Mouse (Mus musculus) E14TG2a.4 (cell line): ENCODE measurements around the gene Trim66.
A peak's percentile ranks its signal among the peaks of the same experiment; 100 is the strongest.

Experiments
- H3K27me3 ChIP-seq: 2 replicates; pipeline ENCODE4 v1.6.1; 2014; ENCODE audit warnings: low read length, control low read depth; ENCODE audit not compliant: insufficient read depth
- H3K36me3 ChIP-seq: 2 replicates; pipeline ENCODE4 v1.6.1; 2014; ENCODE audit warnings: low read length, control low read depth; ENCODE audit not compliant: insufficient read depth
- H3K4me1 ChIP-seq: replicated peaks from 2 replicates; pipeline ENCODE4 v1.6.1; 2014; ENCODE audit warnings: low read depth, low read length, control low read depth
- H3K4me3 ChIP-seq: replicated peaks from 2 replicates; pipeline ENCODE4 v1.5.1; 2014; ENCODE audit warnings: mild to moderate bottlenecking, low read length
- H3K9me3 ChIP-seq: 2 replicates; pipeline ENCODE4 v1.6.1; 2014; ENCODE audit warnings: low read length, control low read depth
- CTCF ChIP-seq: conservative IDR thresholded peaks from 2 replicates; pipeline ENCODE4 v1.5.1; 2014; ENCODE audit warnings: low read length
- NANOG ChIP-seq: IDR thresholded peaks from 2 replicates; pipeline ENCODE4 v1.6.1; 2014; ENCODE audit warnings: borderline replicate concordance, low read length, mixed read lengths
- POU5F1 ChIP-seq: IDR thresholded peaks from 2 replicates; pipeline ENCODE4 v1.6.1; 2014; ENCODE audit warnings: low read length, borderline replicate concordance

The Trim66 gene

DNA sequence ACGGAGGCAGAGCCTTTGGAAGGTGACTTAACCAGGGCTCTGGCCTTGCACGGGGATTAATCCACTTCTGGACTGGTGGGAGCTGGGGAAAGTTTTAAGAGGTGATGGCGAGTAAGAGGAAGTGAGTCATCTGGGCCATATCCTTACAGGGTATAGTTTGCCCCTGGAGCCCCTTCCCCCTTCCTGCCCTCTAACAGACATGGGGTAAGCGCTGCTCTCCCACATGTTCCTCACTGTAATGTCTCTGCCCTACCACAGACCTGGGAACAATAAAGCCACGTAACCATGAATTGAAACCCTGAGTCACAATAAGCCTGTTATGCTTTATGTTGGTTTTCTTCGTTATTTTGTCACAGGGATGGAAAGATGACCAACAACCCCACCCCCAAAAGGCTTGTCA is 51.4 kb downstream of the Trim66 start:
- Histone ChIP-seq H3K4me1 (peaks cover 13% of the 10 kb centered on the region; the same call in 1 of the 2 replicates), H3K36me3 (no peaks in the 10 kb centered on the region), H3K27me3 (peaks cover 17% of the 10 kb centered on the region), H3K4me3 (no peak overlapping the region), H3K9me3 (no peaks in the 10 kb centered on the region)
- TF ChIP-seq CTCF (no peak), POU5F1 (no peak), NANOG (no peak)

DNA sequence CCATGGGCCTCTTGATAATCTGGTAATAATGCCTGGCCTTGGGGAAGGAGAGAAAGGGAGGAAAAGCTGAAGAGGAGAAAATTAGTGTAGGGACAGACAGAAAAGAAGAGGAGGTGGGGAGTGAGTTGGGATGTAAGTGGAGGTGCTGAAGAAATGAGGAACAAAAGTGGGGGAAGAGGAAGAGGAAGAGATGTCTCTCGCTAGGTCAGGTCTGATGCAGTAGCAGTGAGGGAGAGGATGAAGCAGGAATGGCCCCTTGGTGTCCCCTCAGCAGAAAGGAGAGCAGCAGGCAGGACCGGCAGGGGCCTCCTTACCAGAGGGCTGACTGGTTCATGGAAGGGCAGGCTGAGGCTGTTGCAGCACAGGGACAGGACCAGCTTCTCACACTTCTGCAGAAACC is 52.2 kb downstream of the Trim66 start:
- H3K9me3 ChIP-seq: no peaks in the 10 kb centered on the region
- peaks cover 13% of the 10 kb centered on the region; the same call in 1 of the 2 replicates for H3K4me1 ChIP-seq
- TF ChIP-seq NANOG (no peak), CTCF (no peak), POU5F1 (no peak)
- no peaks in the 10 kb centered on the region for H3K36me3 ChIP-seq
- no peak overlapping the region for H3K4me3 ChIP-seq
- H3K27me3 ChIP-seq: peaks cover 17% of the 10 kb centered on the region

DNA sequence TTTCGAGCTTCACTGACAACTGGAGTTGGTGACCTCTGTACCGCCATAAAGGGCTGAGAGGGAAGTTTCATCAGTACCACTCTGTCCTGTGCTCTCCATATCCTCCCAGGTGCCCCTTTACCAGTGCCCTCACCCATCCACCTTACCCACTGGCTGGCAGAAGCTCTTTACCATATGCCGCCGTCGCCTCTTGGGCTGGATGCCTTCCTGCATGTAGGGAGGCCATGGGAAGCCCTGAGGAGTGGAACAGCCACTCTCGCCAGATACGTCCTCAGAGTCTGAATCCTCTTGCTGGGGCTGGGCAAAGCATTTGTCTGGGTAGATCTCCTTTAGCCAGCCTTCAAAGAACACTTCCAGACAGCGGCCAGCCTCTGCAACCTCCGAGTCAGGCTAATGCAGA is 53.1 kb downstream of the Trim66 start:
- TF ChIP-seq NANOG (no peak), CTCF (no peak), POU5F1 (no peak)
- Histone ChIP-seq H3K4me1 (peaks cover 13% of the 10 kb centered on the region; the same call in 1 of the 2 replicates), H3K9me3 (no peaks in the 10 kb centered on the region), H3K4me3 (no peak overlapping the region), H3K36me3 (no peaks in the 10 kb centered on the region), H3K27me3 (peaks cover 17% of the 10 kb centered on the region)

DNA sequence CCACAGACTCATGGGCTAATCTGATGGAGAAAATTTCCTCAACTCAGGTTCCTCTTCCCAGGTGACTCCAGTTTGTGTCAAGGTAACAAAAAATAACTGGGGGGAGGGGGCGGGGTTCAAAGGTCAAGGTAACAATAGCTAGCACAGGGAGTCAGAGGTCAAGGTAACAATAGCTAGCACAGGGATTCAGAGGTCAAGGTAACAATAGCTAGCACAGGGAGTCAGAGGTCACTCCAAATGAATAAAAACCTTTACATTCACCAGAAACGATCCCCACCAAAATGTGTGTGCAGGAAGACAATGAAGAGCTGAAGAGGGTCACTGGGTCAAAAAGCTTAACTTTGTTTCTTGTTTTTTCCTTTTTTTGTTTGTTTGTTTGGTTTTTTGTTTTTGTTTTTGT is 59.9 kb downstream of the Trim66 start:
- Histone ChIP-seq H3K4me1 (peaks cover 24% of the 10 kb centered on the region), H3K27me3 (no peaks in the 10 kb centered on the region), H3K36me3 (no peaks in the 10 kb centered on the region), H3K9me3 (peaks cover 17% of the 10 kb centered on the region), H3K4me3 (no peak overlapping the region)
- TF ChIP-seq POU5F1 (no peak), NANOG (peak; percentile 62; the same call in 1 of the 2 replicates)

DNA sequence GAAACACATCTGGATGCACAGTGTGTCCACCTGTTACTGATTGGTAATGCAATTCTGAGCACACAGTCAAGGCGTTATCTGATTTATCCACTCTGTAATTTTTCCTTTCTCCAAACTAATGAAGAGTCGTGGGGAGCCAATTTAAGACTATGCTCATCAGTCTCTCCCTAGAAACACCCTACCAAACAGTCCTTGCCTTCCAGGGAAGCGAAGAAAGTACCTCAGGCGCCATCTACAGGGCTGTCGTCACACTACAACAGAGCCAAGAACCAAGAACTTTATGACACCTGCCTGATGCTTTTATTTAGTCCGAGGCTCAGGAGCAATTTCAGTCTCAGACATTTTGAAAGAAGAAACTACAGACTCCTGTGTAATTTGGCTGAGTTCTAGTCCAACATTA is 62.9 kb downstream of the Trim66 start:
- H3K36me3 ChIP-seq: no peaks in the 10 kb centered on the region

DNA sequence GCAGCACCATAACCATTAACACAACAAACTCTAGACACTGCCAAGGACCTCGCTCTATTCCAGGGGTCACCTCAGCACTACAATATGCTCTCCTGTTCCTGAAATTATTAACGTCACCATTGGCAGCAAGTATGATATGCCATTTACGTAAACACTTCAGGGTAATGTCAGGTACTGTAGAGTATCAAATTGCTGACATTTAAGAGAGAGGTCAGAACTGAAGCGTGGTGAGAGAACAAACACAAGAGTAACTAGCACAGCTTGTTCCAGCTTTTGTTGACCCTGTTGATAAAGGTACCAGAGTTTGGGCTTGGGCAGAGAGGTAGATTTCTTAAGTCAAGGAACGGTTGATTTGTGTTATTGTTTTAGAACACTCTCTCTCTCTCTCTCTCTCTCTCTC is 65.2 kb downstream of the Trim66 start:
- Histone ChIP-seq H3K4me1 (peaks cover 18% of the 10 kb centered on the region), H3K27me3 (peaks cover 33% of the 10 kb centered on the region), H3K36me3 (no peaks in the 10 kb centered on the region), H3K4me3 (no peak overlapping the region), H3K9me3 (peaks cover 14% of the 10 kb centered on the region)
- TF ChIP-seq POU5F1: no peak
- no peak for TF ChIP-seq NANOG

More for the DNA sequence above, 62.9 kb downstream of the Trim66 start:
- Histone ChIP-seq H3K4me3 (no peak overlapping the region), H3K27me3 (peaks cover 10% of the 10 kb centered on the region), H3K4me1 (peaks cover 24% of the 10 kb centered on the region), H3K9me3 (peaks cover 17% of the 10 kb centered on the region)
- TF ChIP-seq CTCF (peak; percentile 90), NANOG (no peak)

DNA sequence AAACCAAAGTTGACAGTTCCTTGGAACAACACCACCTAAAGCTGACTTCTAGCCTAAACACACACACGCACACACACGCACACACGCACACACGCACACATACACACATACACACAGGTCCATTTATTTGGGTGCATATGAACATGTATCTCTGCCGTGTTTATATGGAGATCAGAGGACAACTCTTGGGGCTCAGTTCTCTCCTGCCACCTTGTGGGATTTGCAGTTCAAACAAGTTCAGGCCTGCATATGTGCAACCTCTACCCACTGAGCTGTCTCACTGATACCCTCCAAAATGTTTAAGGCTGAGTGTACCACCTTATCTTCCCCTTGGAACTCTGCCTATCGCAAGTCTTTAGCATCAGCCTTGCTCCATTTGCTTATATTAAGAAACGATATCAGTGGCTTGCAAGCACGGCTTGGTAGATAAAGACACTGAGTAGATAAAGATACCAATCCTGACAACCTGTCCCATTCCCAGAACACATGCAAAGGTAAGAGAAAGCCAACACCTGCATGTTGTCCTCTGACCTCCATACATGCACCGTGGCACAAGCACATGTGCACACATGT is 67.2 kb downstream of the Trim66 start:
- Histone ChIP-seq H3K36me3 (no peaks in the 10 kb centered on the region), H3K27me3 (peaks cover 38% of the 10 kb centered on the region), H3K4me3 (no peak overlapping the region), H3K4me1 (peaks cover 13% of the 10 kb centered on the region; the same call in 1 of the 2 replicates), H3K9me3 (no peaks in the 10 kb centered on the region)
- TF ChIP-seq CTCF (no peak), POU5F1 (no peak), NANOG (no peak)

DNA sequence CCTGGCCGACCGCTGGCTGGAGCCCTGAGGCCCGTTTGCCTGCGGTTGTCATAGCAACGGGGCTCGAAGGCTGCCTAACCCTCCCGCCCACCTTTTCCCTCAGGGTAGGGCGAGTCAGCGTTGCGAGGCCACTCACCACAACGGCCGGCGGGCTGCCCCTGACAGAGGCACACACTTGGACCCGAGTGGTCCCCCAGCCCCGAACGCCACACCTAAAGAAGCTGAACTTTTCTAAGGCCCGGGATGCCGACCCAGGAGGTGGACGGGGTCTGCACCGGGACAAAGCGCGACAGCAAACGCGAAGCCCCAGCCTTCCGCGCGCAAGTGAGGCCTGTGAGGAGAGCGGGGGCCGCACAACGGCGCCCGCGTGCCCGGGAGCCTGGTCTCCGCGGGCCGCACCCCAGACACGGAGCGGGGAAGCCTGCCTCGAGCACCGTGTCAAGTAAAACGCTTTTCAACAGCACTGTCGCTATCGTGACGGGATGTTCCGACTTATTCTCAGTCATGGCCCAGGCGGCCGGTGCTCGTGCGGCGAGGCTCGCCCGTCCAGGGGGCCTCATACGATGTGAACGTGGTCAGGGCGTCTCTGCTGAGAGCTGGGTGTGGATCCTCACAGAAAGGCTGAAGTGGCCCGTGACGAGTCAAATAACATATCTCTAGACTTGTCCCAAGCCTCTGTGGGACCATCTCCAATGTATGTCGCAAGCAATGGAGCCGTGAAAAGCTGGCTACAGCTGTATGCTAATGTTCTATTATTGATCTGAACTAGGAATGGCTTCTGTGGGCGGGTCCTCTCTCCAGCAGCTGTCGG is 68.9 kb downstream of the Trim66 start, which contains the start of gene Stk33:
Stk33 (minus strand) TSS at position 301 of the 811 bp plus-strand sequence.
- TF ChIP-seq NANOG (no peak), CTCF (no peak), POU5F1 (no peak)
- no peaks in the 10 kb centered on the region for H3K9me3 ChIP-seq
- H3K4me3 ChIP-seq: peak within 1 kb of the TSS; percentile 75
- peaks cover 13% of the 10 kb centered on the region; the same call in 1 of the 2 replicates for H3K4me1 ChIP-seq
- no peaks in the 10 kb centered on the region for H3K36me3 ChIP-seq
- H3K27me3 ChIP-seq: peaks cover 38% of the 10 kb centered on the region
